Mouse (Mus musculus): Measurements from ENCODE around the gene Mustn1. TPM values are rescaled to one million over a fixed set of nuclear protein-coding genes. Genes with fewer than 3 reads are reported as not detected.
A peak's percentile ranks its signal among the peaks of the same experiment; 100 is the strongest.

The Mustn1 gene
- 1 to 10 TPM; 2.4 to 2.7 TPM for total RNA-seq (2021)
- long read RNA-seq, partial matches to known transcripts = 0 of 2 reads
- long read RNA-seq, other reads (novel, unspliced or antisense) = 0 of 2 reads

DNA sequence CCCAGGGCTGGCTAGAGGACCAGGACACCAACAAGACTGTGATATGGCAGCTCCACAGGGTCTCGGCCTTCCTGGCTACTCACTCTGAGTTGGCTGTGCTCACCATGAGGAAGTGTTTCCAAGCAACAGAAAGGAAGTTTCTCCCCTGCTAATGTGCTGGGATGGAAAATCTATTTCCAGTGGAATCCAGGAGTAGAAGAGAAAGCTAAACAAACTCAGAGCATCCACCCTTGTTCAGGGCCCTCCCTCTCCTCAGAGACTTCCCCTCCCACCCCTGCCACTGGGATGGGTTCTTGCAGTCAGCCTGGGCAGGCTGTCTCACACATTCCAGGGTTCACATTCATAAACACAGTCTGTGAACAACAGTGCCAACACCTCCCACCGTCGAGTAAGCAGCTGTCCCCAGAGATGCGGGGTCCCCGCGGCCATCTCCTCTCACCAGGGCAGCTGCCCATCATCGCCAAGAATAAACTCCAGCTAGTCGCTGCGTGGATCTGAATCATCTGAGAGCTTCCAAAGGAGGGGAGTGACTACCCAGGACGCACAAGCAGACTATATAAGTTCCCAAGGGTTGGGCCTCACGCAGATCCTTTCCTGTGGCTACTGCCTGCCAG is at the start of gene Mustn1:
Gene Mustn1 (plus strand): TSS at position 243 of the 614 bp plus-strand sequence.
- peak; percentile 20 to 39 for DNase-seq (ENCODE audit: low spot score in 2 of 2)

DNA sequence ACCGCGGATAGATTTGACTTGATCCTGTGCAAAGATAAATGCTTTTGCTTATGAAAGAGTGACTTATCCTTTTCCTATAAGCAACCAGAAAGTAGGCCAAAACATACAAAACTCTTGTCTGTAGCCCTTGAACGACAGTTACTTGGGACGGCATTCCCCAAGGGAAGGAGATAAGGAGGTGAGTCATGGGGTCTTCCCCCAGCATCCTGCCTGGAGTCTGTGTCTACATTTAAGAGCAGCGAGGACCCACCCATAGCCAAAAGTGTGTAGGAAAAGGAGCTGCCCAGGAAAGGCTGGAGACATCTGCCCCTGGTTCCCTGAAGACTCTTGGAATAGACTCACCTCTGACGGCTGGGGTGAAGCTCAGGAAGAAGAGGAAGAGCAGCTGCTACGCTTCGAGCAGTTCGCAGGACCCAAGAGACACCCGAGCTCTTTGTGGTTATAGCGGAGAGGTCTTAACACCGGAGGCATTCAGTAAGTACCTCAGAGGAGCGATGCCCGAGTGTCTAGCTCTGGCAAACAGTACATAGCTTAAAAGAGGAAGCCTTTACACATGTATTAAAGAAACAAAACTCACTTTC is 41.5 kb upstream of the Mustn1 start:
- DNase-seq (ENCODE audit: low spot score in 2 of 2) = no peak

DNA sequence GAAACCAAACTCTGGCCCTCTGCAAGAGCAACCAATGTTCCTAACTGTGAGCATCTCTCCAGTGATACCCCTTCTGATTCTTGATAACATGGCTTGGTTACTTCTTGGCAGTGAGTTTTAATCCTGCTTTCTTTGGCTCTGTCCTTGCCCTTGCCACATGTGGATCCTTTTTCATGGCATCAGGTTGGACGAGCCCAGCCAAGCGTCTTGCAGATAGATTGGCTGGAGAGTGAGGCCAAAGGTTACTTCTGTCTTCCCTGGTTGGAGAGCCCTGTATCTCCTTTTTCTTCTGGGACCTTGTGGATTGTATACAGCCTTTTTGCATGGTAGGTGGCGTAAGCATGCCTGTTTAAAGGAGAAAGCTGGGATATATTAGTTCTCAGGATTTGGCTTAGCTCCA is 35.3 kb upstream of the Mustn1 start:
- DNase-seq (ENCODE audit: low spot score in 2 of 2) = no peak

DNA sequence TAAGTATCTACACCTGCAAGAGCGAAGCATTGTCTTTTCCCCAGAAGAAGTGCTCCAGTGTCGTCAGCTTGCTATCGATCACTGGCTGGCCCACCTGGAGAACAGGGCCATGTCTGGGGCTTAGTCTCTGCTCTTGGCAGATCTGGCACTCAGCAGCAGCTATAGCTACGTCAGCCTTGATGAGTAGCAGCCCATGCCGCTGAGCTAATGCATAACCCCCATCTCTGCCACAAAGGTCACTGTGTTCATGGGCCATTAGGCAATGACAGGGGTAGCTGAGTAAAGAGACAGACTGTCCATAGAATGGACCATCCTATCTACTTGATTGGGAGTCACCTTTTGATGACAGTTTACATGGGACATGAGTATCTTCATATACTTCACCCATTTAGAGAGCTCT is 28.5 kb upstream of the Mustn1 start:
- no peak for DNase-seq (ENCODE audit: low spot score in 2 of 2)

DNA sequence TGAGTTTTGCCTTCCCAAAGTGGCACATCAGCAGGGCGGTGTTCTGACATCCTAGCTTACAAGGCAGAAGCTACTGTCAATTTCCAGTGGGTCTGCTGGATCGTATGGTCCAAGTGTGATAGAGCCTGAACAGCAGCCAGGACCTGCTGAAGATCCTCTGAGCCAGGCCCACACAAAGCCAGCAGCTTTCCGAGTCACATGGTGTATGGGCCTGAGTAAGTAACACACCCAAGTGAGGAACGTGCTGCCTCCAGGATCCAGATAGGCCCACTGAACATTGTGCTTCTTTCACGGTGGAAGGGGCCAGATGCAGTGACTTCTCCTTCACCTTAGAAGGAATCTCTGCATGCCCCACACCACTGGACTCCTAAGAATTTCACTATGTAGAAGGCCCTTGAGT is 26.7 kb upstream of the Mustn1 start:
- no peak for DNase-seq (ENCODE audit: low spot score in 2 of 2)

DNA sequence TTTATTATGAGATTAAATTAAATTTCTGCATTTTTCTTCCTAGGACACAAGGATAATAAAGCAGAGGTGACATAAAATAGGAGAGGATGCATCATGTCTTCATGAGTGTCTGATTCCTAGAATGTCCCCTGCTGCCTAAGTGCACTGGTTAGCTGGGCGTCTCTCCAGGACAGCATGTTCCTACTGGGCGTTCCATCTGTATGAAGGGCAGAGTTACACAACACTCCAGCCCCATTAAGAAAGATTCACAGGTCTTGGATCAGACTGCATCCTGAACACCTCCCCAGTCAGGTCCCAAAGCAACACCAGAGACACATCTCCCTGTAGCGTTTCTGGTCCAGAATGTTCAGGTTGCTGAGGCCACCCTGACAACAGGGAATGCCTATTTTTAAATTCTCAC is 23.7 kb upstream of the Mustn1 start:
- no peak for DNase-seq (ENCODE audit: low spot score in 2 of 2)

DNA sequence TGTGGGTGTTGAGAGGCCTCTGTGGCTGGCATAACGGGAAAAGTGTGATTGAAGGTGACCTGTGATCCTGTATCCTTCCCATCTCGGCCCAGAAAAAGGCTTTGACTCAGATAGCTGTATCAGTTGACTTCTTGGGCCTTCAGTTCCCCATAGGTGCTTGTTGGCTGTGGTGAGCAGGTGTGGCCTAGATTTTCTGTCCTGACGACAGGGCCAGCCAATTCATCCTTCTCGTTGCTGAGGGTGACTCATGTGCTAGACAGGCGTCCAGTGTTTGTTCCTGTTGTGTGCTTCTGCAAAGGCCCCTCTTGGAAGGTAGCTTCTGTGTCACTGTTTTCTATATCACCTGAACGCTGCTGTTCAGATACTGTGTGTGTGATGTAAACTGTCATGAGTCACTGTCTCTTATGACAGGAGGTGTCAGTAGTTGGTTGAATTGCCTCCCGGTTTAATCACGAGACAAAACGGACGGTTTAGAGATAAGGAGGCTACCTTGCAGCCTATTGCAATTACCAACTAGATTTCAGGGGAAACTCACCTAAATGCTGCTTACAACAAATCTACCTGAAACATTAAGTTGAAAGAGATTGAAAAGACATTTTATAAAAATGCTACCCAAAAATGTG is 22.0 kb upstream of the Mustn1 start:
- no peak for DNase-seq (ENCODE audit: low spot score in 2 of 2)

DNA sequence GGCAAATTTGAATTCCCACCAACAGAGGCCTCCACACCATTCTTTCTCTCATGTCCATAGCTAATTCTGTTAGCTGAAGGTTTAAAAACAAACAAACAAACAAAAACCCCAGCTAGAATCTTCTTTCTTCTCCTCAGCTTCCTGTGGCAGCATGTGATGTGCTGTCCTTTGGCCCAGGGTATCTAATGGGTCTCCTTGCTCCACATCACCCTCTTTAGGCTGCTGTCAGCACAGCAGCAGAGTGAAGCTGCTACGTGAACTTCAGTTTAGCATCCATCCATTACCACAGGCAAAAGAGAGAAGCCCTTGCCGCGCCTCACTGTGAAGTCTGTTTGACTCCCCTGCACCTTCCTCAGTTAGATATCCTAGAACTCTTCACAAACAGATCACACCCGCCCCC is 21.0 kb upstream of the Mustn1 start:
- no peak for DNase-seq (ENCODE audit: low spot score in 2 of 2)

DNA sequence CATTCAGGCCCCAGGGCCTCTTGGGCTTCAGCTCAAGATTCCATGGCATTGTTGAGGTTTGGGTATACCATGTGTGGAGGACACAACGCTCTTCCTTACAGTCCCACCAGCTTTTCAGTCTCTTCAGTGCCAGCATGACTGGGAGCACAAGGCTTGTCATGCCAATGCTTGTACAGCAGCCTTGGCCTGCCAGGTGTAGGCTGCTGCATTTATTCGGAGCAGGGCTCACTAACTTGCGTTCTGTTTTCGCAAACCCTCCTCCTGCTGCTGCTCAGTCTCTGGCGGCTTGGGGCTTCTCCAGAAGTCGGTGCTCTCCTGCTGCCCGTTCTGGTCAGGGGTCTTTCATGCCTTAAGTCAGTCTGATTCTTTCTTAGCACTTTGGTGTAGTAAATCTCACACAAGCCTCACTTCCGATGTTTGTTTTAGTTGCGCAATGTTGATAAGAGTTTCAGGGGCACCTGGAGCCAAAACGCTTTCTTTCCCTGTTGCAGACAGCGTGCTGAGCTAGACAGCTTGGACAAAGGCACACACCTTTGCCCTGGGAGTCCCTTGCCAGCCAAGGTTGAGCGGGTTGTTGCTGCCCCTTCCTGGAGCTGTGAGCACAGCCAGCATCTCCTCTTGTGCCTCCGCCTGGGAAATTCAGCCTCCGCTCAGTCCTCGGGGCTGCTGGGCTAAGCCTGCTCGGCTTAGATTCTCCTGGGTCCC is 17.4 kb upstream of the Mustn1 start:
- DNase-seq (ENCODE audit: low spot score in 2 of 2) = no peak

DNA sequence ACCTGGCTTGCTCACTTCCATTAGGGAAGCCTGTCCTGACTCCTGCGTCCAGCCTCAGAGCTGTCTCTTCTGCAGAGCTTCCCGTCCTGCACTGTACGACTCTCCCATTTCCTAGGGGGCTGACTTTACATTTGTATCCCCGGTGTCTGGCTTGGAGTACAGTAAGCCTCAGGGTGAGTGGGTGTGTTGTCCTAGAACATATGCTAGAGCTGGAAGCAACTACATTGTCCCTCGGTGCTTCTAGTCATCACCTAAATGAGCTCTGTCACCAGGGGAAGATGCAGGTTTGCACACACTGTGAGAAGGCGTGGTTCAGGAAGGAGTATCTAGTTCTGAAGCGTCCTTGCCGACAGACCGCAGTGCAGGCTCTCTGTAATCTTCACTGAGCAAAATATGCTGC is 16.6 kb upstream of the Mustn1 start:
- DNase-seq (ENCODE audit: low spot score in 2 of 2) = no peak

DNA sequence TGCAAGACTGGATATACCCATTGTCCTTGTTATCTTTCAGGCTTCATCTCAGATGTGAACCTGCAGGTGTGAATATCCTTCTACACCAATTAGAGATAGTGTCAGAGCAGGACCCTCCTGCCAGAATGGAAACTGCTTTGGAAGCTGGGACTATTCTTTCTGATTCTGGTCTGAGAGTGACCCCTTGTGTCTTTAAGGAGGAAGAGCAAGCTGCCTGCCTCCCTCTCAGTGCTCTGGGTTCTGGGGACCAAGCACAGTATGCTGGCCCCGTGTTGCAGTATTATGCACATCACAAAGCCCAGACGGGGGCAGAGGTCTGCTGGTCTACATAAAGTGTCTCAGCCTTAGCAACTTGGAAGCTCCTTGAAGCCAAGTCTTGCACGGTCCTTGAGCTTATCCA is 13.7 kb upstream of the Mustn1 start:
- peak in 1 of 2 experiments; percentile 29 for DNase-seq (ENCODE audit: low spot score in 2 of 2)

DNA sequence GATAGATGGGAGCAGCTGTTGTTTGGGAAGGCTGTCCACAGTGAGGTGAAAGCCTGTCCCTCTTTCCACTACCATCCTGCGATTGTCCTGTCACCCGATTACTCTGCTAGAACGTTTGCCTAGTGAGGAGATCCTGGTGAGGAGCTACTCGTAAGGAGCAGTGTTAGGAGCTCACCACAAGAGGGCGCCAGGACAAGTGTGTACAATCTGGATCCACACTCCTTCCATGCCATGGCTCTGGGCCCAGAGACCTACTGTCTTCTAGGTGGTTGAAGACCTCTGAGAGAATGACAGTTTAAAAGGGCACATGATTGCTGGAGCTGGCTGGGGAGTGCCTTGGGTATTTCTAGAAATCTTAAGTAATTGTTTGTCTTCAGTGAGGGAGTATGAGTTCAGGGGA is 12.0 kb upstream of the Mustn1 start:
- DNase-seq (ENCODE audit: low spot score in 2 of 2) = peak; percentile 77 to 81

DNA sequence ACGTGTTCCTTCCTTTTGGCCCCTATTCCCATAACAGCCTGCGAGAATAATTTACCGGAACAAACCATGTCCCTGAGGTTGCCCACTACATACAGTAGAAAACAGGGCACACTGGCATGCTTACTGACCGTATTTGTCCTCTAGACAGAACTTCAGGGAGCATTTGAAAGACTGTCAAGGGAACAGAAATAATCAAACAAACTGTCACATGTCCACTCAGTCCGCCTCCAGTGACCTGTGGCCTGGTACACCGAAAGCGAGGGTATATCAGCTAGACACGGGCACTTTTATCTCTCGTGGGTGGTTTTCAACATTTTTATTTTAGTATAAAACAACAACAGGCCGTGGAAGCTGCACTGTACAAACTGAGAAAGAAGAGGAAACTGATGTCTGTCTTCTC is 10.2 kb upstream of the Mustn1 start:
- DNase-seq (ENCODE audit: low spot score in 2 of 2) = no peak

DNA sequence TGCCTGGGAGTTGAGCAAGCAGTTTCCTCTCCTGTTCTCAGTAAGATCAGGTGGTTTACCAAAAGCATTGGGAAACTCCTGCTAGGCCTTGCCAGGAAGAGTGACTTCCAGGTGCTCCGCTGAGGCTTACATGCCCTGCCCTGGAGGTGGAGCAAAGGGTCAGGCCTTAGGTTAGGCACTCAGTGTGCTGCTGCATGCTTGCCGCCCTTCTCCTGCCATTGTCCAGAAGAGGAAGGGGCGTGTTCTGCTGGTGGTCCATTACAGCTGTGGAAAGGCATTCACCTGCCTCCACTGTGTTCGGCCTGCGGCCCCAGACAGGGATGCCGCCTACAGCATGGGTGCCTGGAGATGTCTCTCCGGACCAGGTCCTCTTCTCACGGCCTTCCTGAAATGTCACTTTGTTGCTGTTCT is 9.6 kb upstream of the Mustn1 start:
- no peak for DNase-seq (ENCODE audit: low spot score in 2 of 2)

DNA sequence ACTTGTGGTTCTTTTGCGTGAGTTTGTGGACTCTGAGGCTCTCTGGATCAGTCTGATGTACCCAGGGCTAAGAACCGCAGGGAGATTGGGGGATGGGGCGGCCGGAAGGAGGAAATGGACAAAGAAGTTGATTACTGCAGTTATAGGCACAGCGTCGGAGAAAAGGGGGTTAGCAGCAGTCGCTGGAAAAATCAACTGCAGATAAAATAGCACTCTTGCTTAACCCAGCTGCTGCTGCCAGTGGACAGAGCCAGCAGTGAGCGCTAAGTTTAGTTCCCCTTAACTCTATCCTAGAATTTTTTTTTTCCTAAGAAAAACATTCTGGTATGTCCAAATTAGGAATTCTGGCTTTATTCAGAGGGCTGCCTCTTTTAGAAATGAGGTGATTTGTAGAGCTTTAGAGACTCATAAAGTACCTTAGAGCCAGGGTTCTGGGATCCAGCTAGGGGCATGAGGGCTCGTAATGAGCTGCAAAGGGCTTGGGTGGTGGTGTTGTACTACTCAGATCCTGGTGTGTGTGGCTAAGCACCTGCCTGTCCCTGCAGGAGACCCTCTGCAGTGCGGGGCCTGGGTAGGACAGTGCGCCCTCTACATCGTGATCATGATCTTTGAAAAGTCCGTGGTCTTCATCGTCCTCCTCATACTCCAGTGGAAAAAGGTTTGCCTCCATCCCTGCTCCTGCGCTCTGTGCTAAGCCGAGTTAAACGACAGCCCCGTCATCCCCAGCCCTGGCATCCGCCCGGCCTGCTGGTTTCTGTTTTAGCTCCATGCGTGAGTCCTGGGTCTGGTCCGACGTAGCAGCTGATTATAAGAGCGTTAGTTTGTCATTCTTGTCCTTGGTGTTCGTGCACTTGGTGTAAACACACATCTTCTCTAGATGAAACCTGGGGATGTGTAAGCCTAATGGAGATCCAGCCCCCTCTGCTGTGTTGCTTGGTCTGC is 8.5 kb upstream of the Mustn1 start:
- DNase-seq (ENCODE audit: low spot score in 2 of 2) = no peak

DNA sequence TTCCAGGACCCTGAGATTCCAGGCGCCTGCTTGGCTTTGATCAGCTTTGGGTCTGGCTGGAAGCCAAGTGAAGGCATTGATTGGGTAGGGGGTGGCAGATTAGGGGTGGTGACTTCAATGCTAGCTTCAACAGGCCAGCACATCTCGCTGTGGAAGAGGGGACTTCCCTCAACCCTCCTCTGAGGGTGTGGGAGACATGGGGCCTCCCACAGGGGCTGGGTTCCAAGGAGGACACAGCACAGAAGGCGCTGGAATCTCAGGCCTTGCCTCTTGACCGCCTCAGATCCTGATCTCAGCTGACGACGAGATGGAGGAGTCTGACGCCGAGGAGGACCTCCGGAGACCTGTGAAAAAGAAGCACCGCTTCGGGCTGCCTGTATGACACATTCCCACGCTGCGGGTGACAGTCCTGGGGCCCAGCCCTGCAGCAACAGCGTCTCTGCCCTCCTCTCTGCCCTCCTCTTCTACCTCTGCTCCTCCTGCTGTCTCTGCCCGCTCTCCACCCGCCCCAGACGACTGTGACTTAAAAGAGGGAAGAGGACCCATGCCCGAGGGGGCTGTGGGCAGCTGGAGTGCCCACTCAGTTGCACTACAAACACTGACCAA is 4.8 kb upstream of the Mustn1 start:
- no peak for DNase-seq (ENCODE audit: low spot score in 2 of 2)

DNA sequence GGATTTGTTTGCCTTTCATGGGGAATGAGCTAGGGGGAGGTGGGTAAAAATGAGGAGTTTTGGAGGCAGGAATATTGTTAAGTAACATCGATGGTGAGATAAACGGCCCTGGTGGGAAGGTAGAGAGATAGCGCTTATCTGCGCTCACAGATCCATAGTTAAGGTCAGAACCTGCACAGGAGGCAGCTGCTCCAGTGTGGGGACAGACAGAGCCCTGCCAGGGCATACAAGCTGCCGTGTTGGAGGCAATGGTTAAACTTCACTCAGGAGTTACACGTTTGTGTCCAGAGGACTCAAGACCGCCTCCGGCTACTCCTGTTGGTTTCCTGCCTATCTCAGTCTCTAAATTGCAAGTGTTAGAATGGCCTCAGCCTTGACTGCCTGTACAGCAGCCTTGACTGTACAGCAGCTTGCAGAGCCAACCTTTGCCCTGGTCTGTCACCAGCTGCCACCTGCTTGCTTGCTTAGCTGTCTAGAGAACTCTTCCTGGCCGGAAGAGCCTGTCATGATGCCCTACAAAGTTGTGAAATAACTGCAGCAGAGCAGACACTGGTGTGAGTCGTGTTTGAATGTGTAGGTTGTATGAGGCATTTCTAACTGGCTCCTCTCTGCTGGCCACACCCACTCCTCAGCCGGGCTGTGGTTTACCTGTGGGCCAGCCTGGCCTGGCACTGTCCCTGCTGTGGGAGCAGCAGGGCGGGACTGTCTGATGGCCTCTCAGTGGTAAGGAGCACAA is 3.7 kb upstream of the Mustn1 start:
- DNase-seq (ENCODE audit: low spot score in 2 of 2) = no peak

DNA sequence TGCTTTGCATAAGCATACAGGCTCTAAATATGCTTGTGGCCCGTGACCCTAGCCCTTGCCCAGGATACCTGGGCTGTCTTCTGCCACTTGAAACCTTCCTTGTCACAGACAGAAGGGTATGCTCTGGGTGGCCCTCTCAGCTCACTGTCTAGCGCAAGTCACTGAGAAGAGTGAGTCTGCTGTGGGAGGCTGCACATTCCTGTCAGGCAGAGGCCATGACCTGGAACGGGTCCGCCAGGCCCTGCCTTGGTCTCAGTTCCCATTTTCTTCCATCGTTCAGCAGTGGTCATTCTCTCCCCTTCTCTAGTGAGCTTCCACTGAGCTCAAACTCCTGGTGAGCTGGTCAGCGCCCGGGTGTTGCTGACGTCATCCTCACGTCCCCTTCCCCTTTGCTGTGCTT is 3.0 kb upstream of the Mustn1 start:
- no peak for DNase-seq (ENCODE audit: low spot score in 2 of 2)

DNA sequence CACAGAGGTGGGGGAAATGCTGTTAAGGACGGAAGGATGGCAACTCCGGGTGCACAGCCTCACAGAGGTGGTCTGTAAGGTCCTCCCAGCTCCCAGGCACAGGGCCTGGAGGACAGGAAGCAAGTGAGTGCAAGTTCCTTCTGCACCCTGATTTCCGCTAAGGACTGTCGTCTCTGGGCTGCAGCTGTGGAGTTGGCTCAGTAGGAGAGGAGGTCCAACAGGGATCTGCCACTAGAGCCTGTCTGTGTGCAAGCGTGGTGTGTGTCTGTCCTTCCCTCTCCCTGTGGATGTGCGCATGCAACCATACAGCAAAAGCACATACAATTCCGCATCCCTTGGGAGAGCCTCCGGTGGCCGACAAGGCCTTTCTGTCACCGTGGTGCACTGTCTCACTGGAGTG is 2.5 kb upstream of the Mustn1 start:
- DNase-seq (ENCODE audit: low spot score in 2 of 2) = no peak

DNA sequence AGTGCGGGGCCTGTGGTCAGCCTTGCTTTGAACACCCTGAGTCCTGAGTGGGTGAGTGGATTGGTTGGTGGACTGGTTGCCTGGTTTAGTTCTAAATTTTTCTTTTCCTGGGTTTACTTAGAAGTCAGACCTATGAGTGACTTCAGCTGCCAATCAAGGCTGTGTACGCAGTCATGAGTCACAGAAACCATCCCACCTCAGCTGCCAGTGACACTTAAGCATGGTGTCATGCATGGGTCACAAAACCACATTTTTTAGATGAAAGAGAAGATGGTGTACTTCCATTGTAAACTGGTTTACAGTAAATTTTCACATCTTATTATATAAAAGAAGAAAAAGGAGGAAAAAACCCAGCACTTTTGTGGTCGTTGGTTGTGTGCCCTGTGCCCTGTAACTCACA is 1.2 kb upstream of the Mustn1 start:
- no peak for DNase-seq (ENCODE audit: low spot score in 2 of 2)

Data from layer of hippocampus, postnatal 10 days (tissue).